Mouse (Mus musculus): ENCODE results near the gene Adam22. TPM values are rescaled to one million over a fixed set of nuclear protein-coding genes. Genes with fewer than 3 reads are reported as not detected.

The Adam22 gene
- polyA plus RNA-seq (2016; fragmentation: Nextera tagmentation; extraction: Ambion mirVana): 23.8 and 24.3 TPM in 2 replicates

GRCm38 (mm10) chr5:8367614-8368327, at the start of gene Adam22:
Adam22 (minus strand) TSS chr5:8368160.
- H3K4me1 ChIP-seq: peaks cover 5% of the 10 kb centered on the region; the same call in 1 of the 2 replicates
- peak within 1 kb of the TSS; percentile 78 for H3K4me2 ChIP-seq
- peak; percentile 95 for ATAC-seq (ENCODE audit: low FRiP score)
- H3K4me3 ChIP-seq (replicated peaks): peak within 1 kb of the TSS; percentile 71
- no peaks in the 10 kb centered on the region for H3K36me3 ChIP-seq (replicated peaks)
- no peaks in the 10 kb centered on the region for H3K27me3 ChIP-seq
- 1% methylated on average over 44 of the region's 55 CpGs for WGBS
- peak within 1 kb of the TSS; percentile 86 for H3K27ac ChIP-seq
- H3K9ac ChIP-seq: peak within 1 kb of the TSS; percentile 78
- no peaks in the 10 kb centered on the region for H3K9me3 ChIP-seq

DNA sequence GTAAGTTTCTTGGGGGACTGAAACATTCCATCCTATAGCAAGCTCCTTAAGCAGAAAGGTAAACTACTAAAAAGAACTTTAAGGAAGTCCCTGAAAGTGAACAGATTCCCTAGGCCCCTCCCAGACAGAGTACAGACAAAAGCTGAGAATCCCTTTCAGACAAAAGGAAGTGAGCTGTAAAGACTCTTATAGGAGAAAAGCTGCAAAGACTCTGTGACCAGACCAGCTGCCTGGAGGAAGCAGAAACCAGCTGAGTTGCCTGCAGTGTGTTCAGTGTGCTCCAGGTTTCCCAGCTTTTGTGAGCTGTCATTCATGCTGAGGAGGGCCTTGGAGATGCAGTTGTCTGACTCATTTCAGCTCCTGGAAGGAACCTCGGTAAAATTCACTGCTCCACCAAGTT, 49.5 kb upstream of the Adam22 start:
- no peak overlapping the region for H3K9ac ChIP-seq
- no peaks in the 10 kb centered on the region for H3K27me3 ChIP-seq
- no peak for ATAC-seq (ENCODE audit: low FRiP score)
- H3K4me1 ChIP-seq: peaks cover 10% of the 10 kb centered on the region; the same call in 1 of the 2 replicates
- no peak overlapping the region for H3K4me3 ChIP-seq (replicated peaks)
- no peaks in the 10 kb centered on the region for H3K9me3 ChIP-seq
- no peak overlapping the region for H3K4me2 ChIP-seq
- peaks cover 45% of the 10 kb centered on the region for H3K36me3 ChIP-seq (replicated peaks)
- no peak overlapping the region for H3K27ac ChIP-seq
- WGBS: 35% methylated on average over 1 of the region's 1 CpGs

DNA sequence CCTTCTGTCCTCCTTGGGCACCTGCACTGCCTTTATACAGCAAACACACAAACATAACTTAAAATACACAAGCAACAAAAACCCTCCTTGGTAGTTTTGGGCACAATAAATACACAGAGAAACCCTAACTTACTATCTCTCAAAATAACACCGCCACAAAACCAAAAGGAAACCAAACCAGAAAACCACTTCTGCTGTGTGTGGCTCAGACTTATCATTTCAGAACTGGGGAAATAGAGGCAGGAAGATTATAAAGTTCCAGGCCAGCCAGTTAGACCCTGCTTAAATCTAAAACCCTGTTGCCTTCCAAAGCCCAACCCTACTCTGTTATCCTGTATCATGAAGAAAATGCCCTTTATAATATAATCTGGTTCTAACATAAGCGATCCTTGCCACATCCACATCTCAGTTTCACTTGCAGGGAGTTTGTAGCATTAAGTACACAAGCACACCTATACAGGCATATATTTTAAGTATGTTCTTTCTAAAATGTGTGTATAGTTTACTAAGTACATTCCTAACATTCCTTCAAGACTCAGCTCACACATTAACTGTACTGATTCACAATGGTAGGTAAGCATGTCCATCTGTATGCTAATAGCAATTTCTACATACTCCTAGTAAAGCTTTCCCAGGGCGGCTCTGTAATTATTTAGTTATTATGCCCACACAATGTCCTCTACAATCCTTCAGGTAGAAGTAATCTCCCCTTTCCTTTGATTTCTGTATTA, 48.9 kb upstream of the Adam22 start:
- peaks cover 10% of the 10 kb centered on the region; the same call in 1 of the 2 replicates for H3K4me1 ChIP-seq
- no peak overlapping the region for H3K4me2 ChIP-seq
- H3K9me3 ChIP-seq: no peaks in the 10 kb centered on the region
- H3K27me3 ChIP-seq: no peaks in the 10 kb centered on the region
- ATAC-seq (ENCODE audit: low FRiP score): no peak
- 89% methylated on average over 3 of the region's 3 CpGs for WGBS
- no peak overlapping the region for H3K4me3 ChIP-seq (replicated peaks)
- peaks cover 47% of the 10 kb centered on the region for H3K36me3 ChIP-seq (replicated peaks)
- H3K27ac ChIP-seq: no peak overlapping the region
- H3K9ac ChIP-seq: no peak overlapping the region

DNA sequence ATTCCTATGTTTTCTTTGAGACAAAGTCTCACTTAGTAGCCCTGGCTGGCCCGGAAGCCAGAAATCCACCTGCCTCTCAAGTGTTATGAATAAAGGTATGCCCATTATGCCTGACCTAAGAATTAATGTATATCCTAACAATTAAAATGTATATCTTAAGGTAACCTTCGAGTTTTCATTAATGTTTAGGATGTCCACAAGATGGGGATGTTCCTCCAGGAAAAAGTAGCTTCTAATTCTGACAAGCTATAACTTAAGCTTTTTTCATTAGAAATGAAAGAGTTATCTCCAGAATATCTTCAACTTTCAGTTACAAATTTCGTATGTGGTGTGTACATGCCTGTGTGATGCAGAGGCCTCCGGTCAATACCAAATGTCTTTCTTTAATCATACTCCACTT, 40.8 kb upstream of the Adam22 start:
- peaks cover 56% of the 10 kb centered on the region for H3K36me3 ChIP-seq (replicated peaks)

DNA sequence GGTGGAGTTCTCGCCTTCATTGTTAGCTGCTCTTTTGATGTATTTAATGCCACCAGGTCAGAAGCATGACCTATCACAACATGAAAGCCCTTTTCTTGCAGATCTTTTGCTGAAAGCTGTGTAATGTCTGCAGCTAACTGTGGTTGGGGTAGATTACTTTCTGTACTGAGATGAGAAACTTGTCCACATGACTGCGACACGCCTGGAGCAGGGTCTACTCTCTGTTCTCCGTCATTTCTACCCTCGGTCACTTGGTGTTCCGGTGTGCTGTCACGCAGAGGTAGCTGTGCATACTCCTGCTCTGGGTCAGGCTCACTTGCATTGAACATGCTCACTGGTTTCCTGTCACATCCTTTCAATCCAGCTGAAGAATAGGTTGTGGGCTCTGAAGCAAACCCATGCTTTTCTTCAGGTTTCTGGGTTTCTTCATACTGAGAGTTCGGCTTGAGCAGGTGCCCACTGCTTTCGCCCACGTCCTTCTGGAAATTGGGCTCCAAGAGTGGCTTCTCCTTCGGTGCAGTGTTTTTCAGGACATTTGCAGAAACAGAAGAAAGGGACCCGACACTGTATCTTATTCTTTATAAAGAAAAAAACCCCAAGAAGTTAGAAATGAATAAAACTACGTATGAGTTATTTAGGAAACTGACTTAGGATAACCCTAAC, 29.8 kb upstream of the Adam22 start:
- Histone ChIP-seq H3K9me3 (no peaks in the 10 kb centered on the region), H3K4me3 (replicated peaks) (no peak overlapping the region), H3K4me1 (no peaks in the 10 kb centered on the region), H3K4me2 (no peak overlapping the region), H3K27me3 (no peaks in the 10 kb centered on the region), H3K9ac (no peak overlapping the region), H3K27ac (no peak overlapping the region), H3K36me3 (replicated peaks) (peaks cover 46% of the 10 kb centered on the region)
- no peak for ATAC-seq (ENCODE audit: low FRiP score)
- 90% methylated on average over 13 of the region's 13 CpGs for WGBS

More for the DNA sequence above, 40.8 kb upstream of the Adam22 start:
- H3K4me3 ChIP-seq (replicated peaks): no peak overlapping the region
- H3K27ac ChIP-seq: no peak overlapping the region
- no peak overlapping the region for H3K9ac ChIP-seq
- no peaks in the 10 kb centered on the region for H3K27me3 ChIP-seq
- no peaks in the 10 kb centered on the region for H3K9me3 ChIP-seq
- no peaks in the 10 kb centered on the region for H3K4me1 ChIP-seq
- no peak overlapping the region for H3K4me2 ChIP-seq
- no peak for ATAC-seq (ENCODE audit: low FRiP score)
- WGBS: 91% methylated on average over 4 of the region's 4 CpGs

DNA sequence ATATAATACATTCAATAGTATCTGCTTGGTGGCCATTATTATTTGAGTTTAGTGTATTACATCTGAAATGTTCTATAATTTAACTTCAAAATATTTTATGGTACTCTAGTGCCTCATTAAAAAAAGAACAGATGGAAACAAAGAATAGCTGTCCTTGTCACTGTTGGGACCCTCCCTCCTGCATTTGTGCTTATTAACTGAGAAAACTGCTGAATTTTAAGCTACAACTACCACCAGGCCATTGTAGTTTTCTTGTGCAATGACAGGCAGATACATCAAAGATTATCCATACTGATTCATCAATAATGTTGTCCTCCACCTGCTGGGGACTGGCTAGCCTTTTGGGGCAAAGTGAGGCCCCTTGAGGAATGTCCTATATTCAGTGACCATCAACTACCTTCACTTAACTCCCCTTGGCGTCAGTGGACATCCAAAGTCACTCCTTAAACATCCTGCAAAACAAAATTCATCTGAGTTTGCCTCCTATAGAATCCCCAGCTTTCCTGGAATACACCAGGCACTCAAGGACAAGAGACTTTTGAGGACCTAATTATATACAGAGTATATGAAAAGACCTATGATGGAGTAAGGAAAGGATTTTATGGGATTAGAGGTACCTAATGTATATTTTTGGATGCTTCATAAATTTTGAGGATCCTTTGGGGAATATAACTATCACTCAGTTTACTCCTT, 26.1 kb upstream of the Adam22 start:
- no peak overlapping the region for H3K9ac ChIP-seq
- no peak overlapping the region for H3K27ac ChIP-seq
- ATAC-seq (ENCODE audit: low FRiP score): no peak
- H3K4me3 ChIP-seq (replicated peaks): no peak overlapping the region
- H3K9me3 ChIP-seq: no peaks in the 10 kb centered on the region
- no peak overlapping the region for H3K4me2 ChIP-seq
- H3K36me3 ChIP-seq (replicated peaks): peaks cover 29% of the 10 kb centered on the region
- 76% methylated on average over 1 of the region's 1 CpGs for WGBS
- H3K27me3 ChIP-seq: no peaks in the 10 kb centered on the region
- no peaks in the 10 kb centered on the region for H3K4me1 ChIP-seq

DNA sequence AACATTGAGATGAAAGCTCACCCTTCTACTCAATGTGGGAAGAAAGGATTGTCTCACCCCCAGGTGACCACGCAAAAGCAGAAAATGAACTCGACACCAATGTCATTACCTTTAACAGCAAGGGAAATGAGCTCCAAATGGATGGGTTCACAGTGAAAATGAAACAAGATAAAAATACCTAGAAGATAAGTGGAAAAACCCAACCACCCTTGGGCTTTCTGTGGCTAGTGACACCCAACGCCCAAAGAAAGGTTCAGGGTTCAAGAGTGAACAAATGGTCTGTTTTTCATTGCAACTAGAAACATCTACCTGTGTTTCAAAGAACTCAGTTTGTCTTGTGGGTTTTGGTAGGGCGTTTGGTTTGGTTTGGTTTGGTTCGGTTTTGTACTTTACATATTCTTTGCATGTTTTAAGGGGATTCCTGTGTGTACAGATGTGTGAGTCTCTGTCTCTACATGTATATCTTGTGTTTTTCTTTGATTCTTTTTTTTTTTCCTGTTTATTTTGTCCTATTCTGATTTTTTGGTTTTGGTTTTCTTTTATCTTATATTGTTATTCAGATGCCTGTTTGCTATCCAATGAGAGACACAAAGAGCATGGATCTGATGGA, 6.4 kb upstream of the Adam22 start:
- no peak overlapping the region for H3K27ac ChIP-seq
- H3K4me3 ChIP-seq (replicated peaks): no peak overlapping the region
- no peaks in the 10 kb centered on the region for H3K9me3 ChIP-seq
- no peak for ATAC-seq (ENCODE audit: low FRiP score)
- no peaks in the 10 kb centered on the region for H3K4me1 ChIP-seq
- no peaks in the 10 kb centered on the region for H3K36me3 ChIP-seq (replicated peaks)
- H3K27me3 ChIP-seq: no peaks in the 10 kb centered on the region
- no peak overlapping the region for H3K9ac ChIP-seq
- 86% methylated on average over 5 of the region's 5 CpGs for WGBS
- H3K4me2 ChIP-seq: no peak overlapping the region

DNA sequence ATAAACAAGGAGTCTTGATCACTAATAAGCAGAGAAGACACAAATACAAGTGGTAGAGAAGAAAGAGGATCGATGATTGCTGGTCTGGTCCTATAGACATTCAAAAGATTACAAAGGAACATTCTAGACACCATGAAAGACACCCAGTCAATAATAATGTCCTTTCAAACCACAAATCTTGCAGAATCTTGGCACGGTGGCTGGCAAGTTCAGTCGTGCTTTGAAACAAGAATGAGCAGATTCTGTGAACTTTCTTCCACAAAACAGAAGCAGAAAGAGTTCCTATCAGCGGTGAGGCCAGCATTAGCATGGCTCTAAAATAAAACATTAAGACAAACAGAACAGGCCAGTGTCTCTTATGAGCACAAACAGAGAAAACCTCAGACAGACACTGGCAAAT, 5.5 kb upstream of the Adam22 start:
- ATAC-seq (ENCODE audit: low FRiP score): no peak
- Histone ChIP-seq H3K27me3 (no peaks in the 10 kb centered on the region), H3K36me3 (replicated peaks) (no peaks in the 10 kb centered on the region), H3K4me2 (no peak overlapping the region), H3K27ac (no peak overlapping the region), H3K9me3 (no peaks in the 10 kb centered on the region), H3K9ac (no peak overlapping the region), H3K4me1 (no peaks in the 10 kb centered on the region), H3K4me3 (replicated peaks) (no peak overlapping the region)
- WGBS: 82% methylated on average over 4 of the region's 4 CpGs

GRCm38 (mm10) chr5:8368781-8369180, 821 bp upstream of the Adam22 start:
- Histone ChIP-seq H3K9ac (no peak overlapping the region), H3K27ac (no peak overlapping the region), H3K4me1 (peaks cover 5% of the 10 kb centered on the region; the same call in 1 of the 2 replicates), H3K4me2 (no peak overlapping the region), H3K9me3 (no peaks in the 10 kb centered on the region), H3K4me3 (replicated peaks) (no peak overlapping the region), H3K36me3 (replicated peaks) (no peaks in the 10 kb centered on the region), H3K27me3 (no peaks in the 10 kb centered on the region)
- WGBS: 88% methylated on average over 5 of the region's 5 CpGs
- no peak for ATAC-seq (ENCODE audit: low FRiP score)

GRCm38 (mm10) chr5:8368328-8368692, 350 bp upstream of the Adam22 start:
- Histone ChIP-seq H3K27ac (no peak overlapping the region), H3K27me3 (no peaks in the 10 kb centered on the region), H3K36me3 (replicated peaks) (no peaks in the 10 kb centered on the region), H3K4me2 (peak overlapping the region; percentile 78), H3K9me3 (no peaks in the 10 kb centered on the region), H3K9ac (no peak overlapping the region), H3K4me3 (replicated peaks) (peak overlapping the region; percentile 71), H3K4me1 (peaks cover 5% of the 10 kb centered on the region; the same call in 1 of the 2 replicates)
- ATAC-seq (ENCODE audit: low FRiP score): no peak; the same call in 1 of the 2 replicates
- WGBS: 43% methylated on average over 7 of the region's 7 CpGs

- H3K36me3 ChIP-seq (replicated peaks): no peaks in the 10 kb centered on the region
Observed at GRCm38 (mm10) chr5:8366771-8367613, 968 bp downstream of the Adam22 start.

More at GRCm38 (mm10) chr5:8366771-8367613, 968 bp downstream of the Adam22 start:
- Histone ChIP-seq H3K27ac (peak overlapping the region; percentile 36; the same call in 1 of the 2 replicates), H3K4me3 (replicated peaks) (peak overlapping the region; percentile 71), H3K9ac (peak overlapping the region; percentile 78), H3K4me1 (peaks cover 5% of the 10 kb centered on the region; the same call in 1 of the 2 replicates), H3K4me2 (peak overlapping the region; percentile 78), H3K9me3 (no peaks in the 10 kb centered on the region), H3K27me3 (no peaks in the 10 kb centered on the region)
- under 1% methylated on average over 25 of the region's 25 CpGs for WGBS
- peak; percentile 54 for ATAC-seq (ENCODE audit: low FRiP score)

All from forebrain, embryonic 12.5 days (tissue).